Mouse (Mus musculus): ENCODE results near the gene Olfr697. TPM values are rescaled to one million over a fixed set of nuclear protein-coding genes. Genes with fewer than 3 reads are reported as not detected.
"Not testable (repeated sequence)": the region's sequence is repeated elsewhere in the genome, so short reads cannot be mapped to it uniquely, and the experiment has no call there.

Olfr697 gene
- polyA plus RNA-seq (2012; rRNA removed) = not detected in 2 replicates

GRCm38 (mm10) chr7:106742343-106742742 lies at the start of gene Olfr697:
Gene Olfr697, minus strand, starts transcription at chr7:106742443.
- TF ChIP-seq CTCF (IDR thresholded peaks at IDR 0.05; ENCODE audit: borderline replicate concordance, extremely low read depth, insufficient read depth, insufficient read length) (no peak), POLR2A (IDR thresholded peaks at IDR 0.05; ENCODE audit: borderline replicate concordance, extremely low read depth, insufficient read depth, insufficient read length, poor library complexity, severe bottlenecking) (no peak)
- DNase-seq (ENCODE audit: low read depth) = no peak

GRCm38 (mm10) chr7:106788330-106788729 lies 46.1 kb upstream of the Olfr697 start:
- DNase-seq (ENCODE audit: low read depth) = no peak
- TF ChIP-seq CTCF (IDR thresholded peaks at IDR 0.05; ENCODE audit: borderline replicate concordance, extremely low read depth, insufficient read depth, insufficient read length) (no peak), POLR2A (IDR thresholded peaks at IDR 0.05; ENCODE audit: borderline replicate concordance, extremely low read depth, insufficient read depth, insufficient read length, poor library complexity, severe bottlenecking) (no peak)

- not testable (repeated sequence) for DNase-seq (ENCODE audit: low read depth)
These were observed 18.8 kb upstream of the Olfr697 start for GRCm38 (mm10) chr7:106761008-106761407.

- TF ChIP-seq POLR2A (IDR thresholded peaks at IDR 0.05; ENCODE audit: borderline replicate concordance, extremely low read depth, insufficient read depth, insufficient read length, poor library complexity, severe bottlenecking) = no peak
- TF ChIP-seq CTCF (IDR thresholded peaks at IDR 0.05; ENCODE audit: borderline replicate concordance, extremely low read depth, insufficient read depth, insufficient read length) = no peak
These were observed 16.6 kb upstream of the Olfr697 start for GRCm38 (mm10) chr7:106758800-106759199.

GRCm38 (mm10) chr7:106755297-106755696 lies 13.1 kb upstream of the Olfr697 start, which contains the start of gene Olfr698:
Gene Olfr698, minus strand, starts transcription at chr7:106755397.
- no peak for TF ChIP-seq POLR2A (IDR thresholded peaks at IDR 0.05; ENCODE audit: borderline replicate concordance, extremely low read depth, insufficient read depth, insufficient read length, poor library complexity, severe bottlenecking)
- TF ChIP-seq CTCF (IDR thresholded peaks at IDR 0.05; ENCODE audit: borderline replicate concordance, extremely low read depth, insufficient read depth, insufficient read length) = no peak

More at GRCm38 (mm10) chr7:106758800-106759199, 16.6 kb upstream of the Olfr697 start:
- no peak for DNase-seq (ENCODE audit: low read depth)

GRCm38 (mm10) chr7:106745811-106746210 lies 3.6 kb upstream of the Olfr697 start:
- DNase-seq (ENCODE audit: low read depth) = no peak
- TF ChIP-seq POLR2A (IDR thresholded peaks at IDR 0.05; ENCODE audit: borderline replicate concordance, extremely low read depth, insufficient read depth, insufficient read length, poor library complexity, severe bottlenecking) (no peak), CTCF (IDR thresholded peaks at IDR 0.05; ENCODE audit: borderline replicate concordance, extremely low read depth, insufficient read depth, insufficient read length) (no peak)

More at GRCm38 (mm10) chr7:106755297-106755696, 13.1 kb upstream of the Olfr697 start, which contains the start of gene Olfr698:
- no peak for DNase-seq (ENCODE audit: low read depth)

- TF ChIP-seq POLR2A (IDR thresholded peaks at IDR 0.05; ENCODE audit: borderline replicate concordance, extremely low read depth, insufficient read depth, insufficient read length, poor library complexity, severe bottlenecking) (no peak), CTCF (IDR thresholded peaks at IDR 0.05; ENCODE audit: borderline replicate concordance, extremely low read depth, insufficient read depth, insufficient read length) (no peak)
- no peak for DNase-seq (ENCODE audit: low read depth)
These were observed 5.2 kb downstream of the Olfr697 start for GRCm38 (mm10) chr7:106737028-106737427.

- TF ChIP-seq CTCF (IDR thresholded peaks at IDR 0.05; ENCODE audit: borderline replicate concordance, extremely low read depth, insufficient read depth, insufficient read length) (no peak), POLR2A (IDR thresholded peaks at IDR 0.05; ENCODE audit: borderline replicate concordance, extremely low read depth, insufficient read depth, insufficient read length, poor library complexity, severe bottlenecking) (no peak)
- no peak for DNase-seq (ENCODE audit: low read depth)
These were observed 8.5 kb downstream of the Olfr697 start for GRCm38 (mm10) chr7:106733717-106734116.

GRCm38 (mm10) chr7:106725654-106726053 lies 16.6 kb downstream of the Olfr697 start:
- not testable (repeated sequence) for DNase-seq (ENCODE audit: low read depth)

GRCm38 (mm10) chr7:106716296-106716695 lies 25.9 kb downstream of the Olfr697 start, which contains the start of gene Olfr695:
Gene Olfr695, minus strand, starts transcription at chr7:106716396.
- TF ChIP-seq CTCF (IDR thresholded peaks at IDR 0.05; ENCODE audit: borderline replicate concordance, extremely low read depth, insufficient read depth, insufficient read length) = no peak
- TF ChIP-seq POLR2A (IDR thresholded peaks at IDR 0.05; ENCODE audit: borderline replicate concordance, extremely low read depth, insufficient read depth, insufficient read length, poor library complexity, severe bottlenecking) = no peak
- DNase-seq (ENCODE audit: low read depth) = no peak

- DNase-seq (ENCODE audit: low read depth) = no peak
- TF ChIP-seq POLR2A (IDR thresholded peaks at IDR 0.05; ENCODE audit: borderline replicate concordance, extremely low read depth, insufficient read depth, insufficient read length, poor library complexity, severe bottlenecking) (no peak), CTCF (IDR thresholded peaks at IDR 0.05; ENCODE audit: borderline replicate concordance, extremely low read depth, insufficient read depth, insufficient read length) (no peak)
These were observed 30.8 kb downstream of the Olfr697 start for GRCm38 (mm10) chr7:106711463-106711862.

GRCm38 (mm10) chr7:106707705-106708104 lies 34.5 kb downstream of the Olfr697 start:
- DNase-seq (ENCODE audit: low read depth) = not testable (repeated sequence)

- DNase-seq (ENCODE audit: low read depth) = no peak
- TF ChIP-seq POLR2A (IDR thresholded peaks at IDR 0.05; ENCODE audit: borderline replicate concordance, extremely low read depth, insufficient read depth, insufficient read length, poor library complexity, severe bottlenecking) = no peak
- TF ChIP-seq CTCF (IDR thresholded peaks at IDR 0.05; ENCODE audit: borderline replicate concordance, extremely low read depth, insufficient read depth, insufficient read length) = no peak
These were observed 45.4 kb downstream of the Olfr697 start for GRCm38 (mm10) chr7:106696891-106697290.
